Mouse (Mus musculus) bone marrow macrophage, adult 2 months (primary cell): ENCODE measurements around the gene Fbxl22.

Source experiments
- CTCF ChIP-seq: IDR thresholded peaks from 2 replicates; pipeline ENCODE4 v1.5.1; 2012; ENCODE audit warnings: low read depth, mild to moderate bottlenecking, low read length, moderate library complexity
- POLR2A ChIP-seq: IDR thresholded peaks from 2 replicates; pipeline ENCODE4 v1.6.1; 2012; ENCODE audit warnings: mild to moderate bottlenecking, low read depth, low read length, borderline replicate concordance

- TF ChIP-seq CTCF = no peak
- no peak for TF ChIP-seq POLR2A
These were observed 7.2 kb upstream of the Fbxl22 start for GRCm38 (mm10) chr9:66521595-66521994.
